Mouse (Mus musculus) heart, embryonic 14.5 days (tissue): ENCODE measurements at regions not wholly inside any gene's neighbourhood (a gene's known extent, or its start where the extent isn't known, plus 50 kb on each side); places are given as distances from the start of the nearest gene placed in this dataset.

ENCODE experiments used
- ATAC-seq: fragments of 200-750 bp; cut with Nextera tagmentation; 2 replicates; pipeline ENCODE4 v1.8.0; 2017; ENCODE audit warnings: low read depth, moderate TSS enrichment; ENCODE audit not compliant: insufficient number of reproducible peaks, insufficient read depth, low FRiP score
- H3K27ac ChIP-seq, 2 experiments: fragments of 200-500 bp in 1 of 2; fragments of 300-500 bp in 1 of 2; sonication (generic) in 1 of 2; replicated peaks in 1 of 2; 2 replicates each; pipeline ENCODE4 v1.5.1; 2012 to 2014; ENCODE audit warnings: low read depth in 2 of 2, low read length in 2 of 2, control low read depth in 1 of 2, mild to moderate bottlenecking in 1 of 2, mixed read lengths in 1 of 2; ENCODE audit not compliant: control insufficient read depth in 1 of 2, insufficient read depth in 1 of 2
- H3K27me3 ChIP-seq: fragments of 300-500 bp; sonication (generic); 2 replicates; pipeline ENCODE4 v1.6.1; 2014; ENCODE audit warnings: mild to moderate bottlenecking, low read length, control low read depth; ENCODE audit not compliant: control insufficient read depth, insufficient read depth
- H3K36me3 ChIP-seq: fragments of 300-500 bp; sonication (generic); 2 replicates; pipeline ENCODE4 v1.6.1; 2014; ENCODE audit warnings: mild to moderate bottlenecking, control low read depth, low read length, mixed read lengths; ENCODE audit not compliant: control insufficient read depth, insufficient read depth
- H3K4me1 ChIP-seq, 2 experiments: fragments of 200-500 bp in 1 of 2; fragments of 300-500 bp in 1 of 2; sonication (generic) in 1 of 2; 2 replicates each; pipeline ENCODE4 v1.6.1; 2012 to 2014; ENCODE audit warnings: low read length in 2 of 2, control low read depth in 1 of 2, mixed read lengths in 1 of 2; ENCODE audit not compliant: control insufficient read depth in 2 of 2, insufficient read depth in 2 of 2
- H3K4me2 ChIP-seq: fragments of 300-500 bp; sonication (generic); 2 replicates; pipeline ENCODE4 v1.6.1; 2014; ENCODE audit warnings: mild to moderate bottlenecking, low read length
- H3K4me3 ChIP-seq, 2 experiments: fragments of 200-500 bp in 1 of 2; fragments of 300-500 bp in 1 of 2; sonication (generic) in 1 of 2; 2 replicates each; pipeline ENCODE4 v1.5.1; 2012 to 2014; ENCODE audit warnings: low read length in 2 of 2, mild to moderate bottlenecking in 2 of 2, control low read depth in 1 of 2, low read depth in 1 of 2, moderate library complexity in 1 of 2; ENCODE audit not compliant: control insufficient read depth in 1 of 2, insufficient read depth in 1 of 2
- H3K9ac ChIP-seq: fragments of 300-500 bp; sonication (generic); 2 replicates; pipeline ENCODE4 v1.6.1; 2014; ENCODE audit warnings: mild to moderate bottlenecking, low read length
- H3K9me3 ChIP-seq: fragments of 300-500 bp; sonication (generic); 2 replicates; pipeline ENCODE4 v1.6.1; 2016; ENCODE audit warnings: low read length, control low read depth; ENCODE audit not compliant: control insufficient read depth
- WGBS: fragments of 180-500 bp; shearing (Covaris S2); extraction: QIAGEN DNeasy Blood & Tissue Kit; methylation state at CpG from one replicate; pipeline ENCODE4 v1.1.7; 2014; 5-methylcytosine and 5-hydroxymethylcytosine counted together

DNA sequence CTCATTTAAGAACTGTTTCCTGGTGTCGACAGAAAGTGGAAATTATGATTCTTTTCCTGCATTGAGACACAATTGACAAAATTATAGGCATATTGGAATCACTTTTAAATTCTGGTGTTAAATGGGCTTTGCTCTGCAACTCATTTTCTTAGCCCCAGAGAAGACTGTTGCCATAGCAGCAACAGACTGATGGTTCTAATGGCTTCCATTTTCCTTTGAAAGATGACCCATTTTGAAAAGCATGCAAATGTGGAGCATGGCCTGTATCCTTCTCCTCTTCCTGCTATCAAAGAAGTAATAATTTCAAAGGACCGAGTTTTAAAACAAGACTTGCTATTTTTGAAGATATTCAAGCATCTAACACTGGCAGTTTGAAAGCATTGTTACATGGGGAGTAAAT lies 494.9 kb upstream of the Intu start:
- H3K4me3 ChIP-seq: no peak overlapping the region
- H3K36me3 ChIP-seq: no peaks in the 10 kb centered on the region
- no peaks in the 10 kb centered on the region for H3K9me3 ChIP-seq
- H3K27ac ChIP-seq: no peak overlapping the region
- no peak overlapping the region for H3K4me2 ChIP-seq
- ATAC-seq: no peak
- H3K9ac ChIP-seq: no peak overlapping the region
- H3K4me1 ChIP-seq: no peaks in the 10 kb centered on the region
- no peaks in the 10 kb centered on the region for H3K27me3 ChIP-seq
- WGBS: 76% methylated on average over 2 of the region's 2 CpGs

- 74% methylated on average over 4 of the region's 4 CpGs for WGBS
- H3K27me3 ChIP-seq: no peaks in the 10 kb centered on the region
- H3K9ac ChIP-seq: no peak overlapping the region
- H3K4me2 ChIP-seq: no peak overlapping the region
- H3K9me3 ChIP-seq: no peaks in the 10 kb centered on the region
- no peak for ATAC-seq
- H3K27ac ChIP-seq: no peak overlapping the region
- no peak overlapping the region for H3K4me3 ChIP-seq
- no peaks in the 10 kb centered on the region for H3K4me1 ChIP-seq
- H3K36me3 ChIP-seq: no peaks in the 10 kb centered on the region
Measured at GRCm38 (mm10) chr3:40049721-40050120, 481.4 kb upstream of the Intu start.

- ATAC-seq: no peak
- no peaks in the 10 kb centered on the region for H3K9me3 ChIP-seq
- H3K36me3 ChIP-seq: no peaks in the 10 kb centered on the region
- H3K27ac ChIP-seq: no peak overlapping the region
- H3K4me1 ChIP-seq: no peaks in the 10 kb centered on the region
- WGBS: 75% methylated on average over 5 of the region's 5 CpGs
- H3K4me3 ChIP-seq: no peak overlapping the region
- no peak overlapping the region for H3K9ac ChIP-seq
- H3K27me3 ChIP-seq: no peaks in the 10 kb centered on the region
- H3K4me2 ChIP-seq: no peak overlapping the region
Measured at GRCm38 (mm10) chr3:40058281-40058680, 472.8 kb upstream of the Intu start.

DNA sequence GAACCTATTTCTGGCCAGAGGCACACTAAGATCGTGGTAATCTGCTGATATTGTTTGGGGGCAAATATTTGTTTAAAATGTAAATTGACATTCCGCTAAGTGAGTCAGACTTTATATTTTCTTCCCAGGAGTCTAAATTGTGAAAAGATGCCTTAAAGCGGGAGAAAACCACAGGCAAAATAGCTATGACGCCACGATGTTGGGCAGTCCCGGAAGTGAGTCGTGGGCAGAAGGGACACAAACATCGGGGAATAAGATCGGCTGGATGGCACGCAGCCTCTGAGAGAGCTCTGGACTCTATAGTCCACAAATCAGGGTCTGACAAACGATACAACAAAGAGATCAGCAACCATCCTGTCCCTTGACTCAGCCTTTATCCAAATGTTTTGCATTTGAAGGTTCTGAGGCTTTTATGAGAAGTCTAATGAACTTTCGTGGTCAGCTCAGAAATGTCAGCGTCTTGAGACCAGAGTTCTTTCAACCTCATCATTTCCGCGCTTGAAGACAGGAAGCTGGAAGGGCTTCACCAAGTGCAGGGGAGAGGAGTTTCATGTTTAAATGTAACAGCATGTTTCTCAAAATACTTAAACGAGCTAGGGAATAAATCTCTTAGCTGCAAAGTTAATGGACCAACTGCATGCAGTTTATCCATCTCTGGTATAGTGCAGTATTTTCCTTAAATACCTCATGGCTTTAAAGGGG lies 472.2 kb upstream of the Intu start:
- H3K27ac ChIP-seq: no peak overlapping the region
- H3K4me3 ChIP-seq: no peak overlapping the region
- no peak overlapping the region for H3K9ac ChIP-seq
- no peaks in the 10 kb centered on the region for H3K9me3 ChIP-seq
- WGBS: 80% methylated on average over 16 of the region's 16 CpGs
- H3K36me3 ChIP-seq: no peaks in the 10 kb centered on the region
- no peaks in the 10 kb centered on the region for H3K27me3 ChIP-seq
- no peak for ATAC-seq
- H3K4me2 ChIP-seq: no peak overlapping the region
- no peaks in the 10 kb centered on the region for H3K4me1 ChIP-seq

GRCm38 (mm10) chr3:40070137-40070667 lies 460.9 kb upstream of the Intu start:
- Histone ChIP-seq H3K9me3 (no peaks in the 10 kb centered on the region), H3K4me3 (no peak overlapping the region), H3K9ac (no peak overlapping the region), H3K27me3 (no peaks in the 10 kb centered on the region; the same call in 1 of the 2 replicates), H3K4me1 (0 out of 4 replicates have a peak, but pooled peaks cover 0 to 3% of the 10 kb centered on the region in 2 experiments), H3K4me2 (no peak overlapping the region), H3K27ac (no peak overlapping the region), H3K36me3 (no peaks in the 10 kb centered on the region)
- ATAC-seq: no peak
- WGBS: 58% methylated on average over 8 of the region's 8 CpGs

- Histone ChIP-seq H3K36me3 (no peaks in the 10 kb centered on the region), H3K9me3 (no peaks in the 10 kb centered on the region), H3K27ac (no peak overlapping the region), H3K4me1 (no peaks in the 10 kb centered on the region), H3K4me3 (no peak overlapping the region), H3K27me3 (no peaks in the 10 kb centered on the region), H3K4me2 (no peak overlapping the region), H3K9ac (no peak overlapping the region)
- no peak for ATAC-seq
- WGBS: 77% methylated on average over 4 of the region's 4 CpGs
Measured at GRCm38 (mm10) chr3:40076824-40077223, 454.3 kb upstream of the Intu start.

DNA sequence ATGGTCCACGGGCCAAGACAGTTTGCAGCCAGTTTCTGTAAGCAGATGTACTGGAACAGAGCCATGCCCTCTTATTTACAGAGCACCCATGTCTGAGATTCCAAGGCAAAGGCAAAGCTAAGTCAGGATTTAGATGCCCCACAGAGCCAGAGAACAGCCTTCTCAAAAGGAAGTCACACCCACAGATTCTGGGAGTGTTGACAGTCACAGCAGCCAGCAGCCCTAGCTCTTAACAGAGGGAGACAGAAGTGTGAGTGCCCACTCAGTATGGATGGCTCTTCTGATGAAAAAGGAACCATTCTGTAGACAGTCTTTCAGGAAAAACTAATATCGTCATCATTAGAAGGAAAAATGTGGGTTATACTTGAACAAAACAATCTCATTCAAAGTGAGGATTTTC lies 446.0 kb upstream of the Intu start:
- H3K4me1 ChIP-seq: peaks cover 0 to 3% of the 10 kb centered on the region in 2 experiments; a peak in 1 of 4 replicates
- no peaks in the 10 kb centered on the region for H3K27me3 ChIP-seq
- H3K4me3 ChIP-seq: no peak overlapping the region
- ATAC-seq: no peak
- H3K4me2 ChIP-seq: no peak overlapping the region
- 69% methylated on average over 2 of the region's 2 CpGs for WGBS
- H3K27ac ChIP-seq: no peak overlapping the region
- H3K36me3 ChIP-seq: no peaks in the 10 kb centered on the region
- H3K9ac ChIP-seq: no peak overlapping the region
- H3K9me3 ChIP-seq: no peaks in the 10 kb centered on the region
